Mouse (Mus musculus) bone marrow macrophage, adult 2 months (primary cell): ENCODE data around the gene Chrna5.

Source experiments
- CTCF ChIP-seq: IDR thresholded peaks from 2 replicates; pipeline ENCODE4 v1.5.1; 2012; ENCODE audit warnings: low read depth, mild to moderate bottlenecking, low read length, moderate library complexity
- POLR2A ChIP-seq: IDR thresholded peaks from 2 replicates; pipeline ENCODE4 v1.6.1; 2012; ENCODE audit warnings: mild to moderate bottlenecking, low read depth, low read length, borderline replicate concordance

GRCm38 (mm10) chr9:54950575-54951321, 29.9 kb upstream of the Chrna5 start, which contains the start of the genes Psma4 and AY074887:
- TF ChIP-seq CTCF (no peak), POLR2A (no peak)
